Mouse (Mus musculus): ENCODE measurements at regions not wholly inside any gene's neighbourhood (a gene's known extent, or its start where the extent isn't known, plus 50 kb on each side); places are given as distances from the start of the nearest gene placed in this dataset.

GRCm38 (mm10) chr9:74758025-74758424, 103.7 kb upstream of the Onecut1 start:
- Histone ChIP-seq H3K4me1 (ENCODE audit: control insufficient read depth, insufficient read depth) (no peaks in the 10 kb centered on the region), H3K27me3 (ENCODE audit: control insufficient read depth, insufficient read depth, low read length) (no peaks in the 10 kb centered on the region), H3K4me2 (ENCODE audit: low read depth, low read length) (no peak overlapping the region), H3K9ac (replicated peaks; ENCODE audit: low read depth, low read length) (no peak overlapping the region), H3K36me3 (replicated peaks; ENCODE audit: control insufficient read depth, insufficient read depth, low read length) (no peaks in the 10 kb centered on the region), H3K27ac (ENCODE audit: low read depth) (no peak overlapping the region), H3K4me3 (ENCODE audit: low read depth, low read length) (no peak overlapping the region), H3K9me3 (replicated peaks; ENCODE audit: control insufficient read depth, low read length) (no peaks in the 10 kb centered on the region)
- WGBS: 52% methylated on average over 3 of the region's 3 CpGs
- DNase-seq (ENCODE audit: low spot score) (no peak), ATAC-seq (ENCODE audit: insufficient read depth, low read depth) (no peak)
- TF ChIP-seq EP300 (IDR thresholded peaks at IDR 0.05; ENCODE audit: low read depth): no peak
- TF ChIP-seq CTCF (IDR thresholded peaks at IDR 0.05; ENCODE audit: low read depth): no peak

GRCm38 (mm10) chr9:74758876-74759275, 102.8 kb upstream of the Onecut1 start:
- Histone ChIP-seq H3K27ac (ENCODE audit: low read depth) (no peak overlapping the region), H3K9ac (replicated peaks; ENCODE audit: low read depth, low read length) (no peak overlapping the region), H3K27me3 (ENCODE audit: control insufficient read depth, insufficient read depth, low read length) (no peaks in the 10 kb centered on the region), H3K4me3 (ENCODE audit: low read depth, low read length) (no peak overlapping the region), H3K4me1 (ENCODE audit: control insufficient read depth, insufficient read depth) (no peaks in the 10 kb centered on the region), H3K4me2 (ENCODE audit: low read depth, low read length) (no peak overlapping the region), H3K36me3 (replicated peaks; ENCODE audit: control insufficient read depth, insufficient read depth, low read length) (no peaks in the 10 kb centered on the region), H3K9me3 (replicated peaks; ENCODE audit: control insufficient read depth, low read length) (no peaks in the 10 kb centered on the region)
- no peak for ATAC-seq (ENCODE audit: insufficient read depth, low read depth)
- no peak for DNase-seq (ENCODE audit: low spot score)
- TF ChIP-seq CTCF (IDR thresholded peaks at IDR 0.05; ENCODE audit: low read depth) (no peak), EP300 (IDR thresholded peaks at IDR 0.05; ENCODE audit: low read depth) (no peak)
- WGBS: 66% methylated on average over 4 of the region's 4 CpGs

DNA sequence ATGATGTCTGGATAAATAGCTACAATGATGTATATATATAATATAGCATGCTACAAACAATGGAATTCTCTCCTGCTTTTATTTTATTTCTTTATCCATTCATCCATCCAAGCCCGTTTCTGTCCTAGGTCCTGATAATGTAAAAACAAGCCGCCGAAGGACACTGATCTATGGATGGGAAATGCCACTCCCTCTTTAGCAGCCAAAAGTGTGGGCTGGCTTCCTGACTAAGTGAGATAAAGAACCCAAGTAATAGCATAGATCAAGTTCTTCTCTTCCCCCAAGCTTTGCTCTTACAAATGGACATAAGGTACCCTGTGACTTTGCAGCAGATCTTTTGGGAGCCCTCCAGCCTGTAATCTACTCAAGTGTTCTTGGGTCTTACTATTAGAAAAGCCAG, 81.3 kb upstream of the Onecut1 start:
- WGBS: 45% methylated on average over 3 of the region's 3 CpGs
- Histone ChIP-seq H3K27me3 (ENCODE audit: control insufficient read depth, insufficient read depth, low read length) (no peaks in the 10 kb centered on the region), H3K9ac (replicated peaks; ENCODE audit: low read depth, low read length) (no peak overlapping the region), H3K9me3 (replicated peaks; ENCODE audit: control insufficient read depth, low read length) (no peaks in the 10 kb centered on the region), H3K4me2 (ENCODE audit: low read depth, low read length) (no peak overlapping the region), H3K4me1 (ENCODE audit: control insufficient read depth, insufficient read depth) (no peaks in the 10 kb centered on the region), H3K4me3 (ENCODE audit: low read depth, low read length) (no peak overlapping the region), H3K36me3 (replicated peaks; ENCODE audit: control insufficient read depth, insufficient read depth, low read length) (no peaks in the 10 kb centered on the region), H3K27ac (ENCODE audit: low read depth) (no peak overlapping the region)
- ATAC-seq (ENCODE audit: insufficient read depth, low read depth) (no peak), DNase-seq (ENCODE audit: low spot score) (no peak)
- TF ChIP-seq CTCF (IDR thresholded peaks at IDR 0.05; ENCODE audit: low read depth) (no peak), EP300 (IDR thresholded peaks at IDR 0.05; ENCODE audit: low read depth) (no peak)

GRCm38 (mm10) chr9:74793394-74793793, 68.3 kb upstream of the Onecut1 start:
- Histone ChIP-seq H3K9ac (replicated peaks; ENCODE audit: low read depth, low read length) (no peak overlapping the region), H3K9me3 (replicated peaks; ENCODE audit: control insufficient read depth, low read length) (no peaks in the 10 kb centered on the region), H3K27ac (ENCODE audit: low read depth) (no peak overlapping the region), H3K4me3 (ENCODE audit: low read depth, low read length) (no peak overlapping the region), H3K27me3 (ENCODE audit: control insufficient read depth, insufficient read depth, low read length) (no peaks in the 10 kb centered on the region), H3K4me1 (ENCODE audit: control insufficient read depth, insufficient read depth) (no peaks in the 10 kb centered on the region), H3K4me2 (ENCODE audit: low read depth, low read length) (no peak overlapping the region), H3K36me3 (replicated peaks; ENCODE audit: control insufficient read depth, insufficient read depth, low read length) (no peaks in the 10 kb centered on the region)
- ATAC-seq (ENCODE audit: insufficient read depth, low read depth): no peak
- TF ChIP-seq EP300 (IDR thresholded peaks at IDR 0.05; ENCODE audit: low read depth): no peak
- no peak for DNase-seq (ENCODE audit: low spot score)
- 81% methylated on average over 1 of the region's 1 CpGs for WGBS

DNA sequence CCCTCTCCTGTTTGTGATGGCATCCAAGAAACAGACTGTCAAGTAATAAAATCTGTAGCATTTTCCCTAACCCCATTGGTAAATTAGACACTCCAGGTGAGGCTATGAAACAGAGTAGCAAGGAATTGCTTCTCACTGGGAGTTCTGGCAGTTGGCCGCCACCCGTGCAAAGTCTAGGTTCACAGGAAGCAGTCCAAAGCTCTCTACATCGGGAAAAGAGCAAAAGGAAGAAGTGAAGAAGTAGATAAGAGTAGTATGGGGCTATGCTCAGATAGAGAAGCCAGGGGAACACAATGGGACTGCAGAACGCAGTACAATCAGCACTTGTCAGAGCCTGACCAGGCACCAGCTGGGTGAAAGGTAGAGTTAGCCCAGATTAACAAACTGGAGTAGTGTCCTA, 65.7 kb upstream of the Onecut1 start:
- Histone ChIP-seq H3K4me3 (ENCODE audit: low read depth, low read length) (no peak overlapping the region), H3K27ac (ENCODE audit: low read depth) (no peak overlapping the region), H3K4me2 (ENCODE audit: low read depth, low read length) (no peak overlapping the region), H3K4me1 (ENCODE audit: control insufficient read depth, insufficient read depth) (no peaks in the 10 kb centered on the region), H3K27me3 (ENCODE audit: control insufficient read depth, insufficient read depth, low read length) (no peaks in the 10 kb centered on the region), H3K9me3 (replicated peaks; ENCODE audit: control insufficient read depth, low read length) (no peaks in the 10 kb centered on the region), H3K36me3 (replicated peaks; ENCODE audit: control insufficient read depth, insufficient read depth, low read length) (no peaks in the 10 kb centered on the region), H3K9ac (replicated peaks; ENCODE audit: low read depth, low read length) (no peak overlapping the region)
- ATAC-seq (ENCODE audit: insufficient read depth, low read depth) (no peak), DNase-seq (ENCODE audit: low spot score) (no peak)
- WGBS: 41% methylated on average over 4 of the region's 4 CpGs
- TF ChIP-seq CTCF (IDR thresholded peaks at IDR 0.05; ENCODE audit: low read depth) (no peak), EP300 (IDR thresholded peaks at IDR 0.05; ENCODE audit: low read depth) (no peak)

GRCm38 (mm10) chr9:74797272-74797844, 64.4 kb upstream of the Onecut1 start:
- Histone ChIP-seq H3K36me3 (replicated peaks; ENCODE audit: control insufficient read depth, insufficient read depth, low read length) (no peaks in the 10 kb centered on the region), H3K9ac (replicated peaks; ENCODE audit: low read depth, low read length) (no peak overlapping the region), H3K4me1 (ENCODE audit: control insufficient read depth, insufficient read depth) (no peaks in the 10 kb centered on the region), H3K27me3 (ENCODE audit: control insufficient read depth, insufficient read depth, low read length) (no peaks in the 10 kb centered on the region), H3K4me3 (ENCODE audit: low read depth, low read length) (no peak overlapping the region), H3K4me2 (ENCODE audit: low read depth, low read length) (no peak overlapping the region), H3K9me3 (replicated peaks; ENCODE audit: control insufficient read depth, low read length) (no peaks in the 10 kb centered on the region), H3K27ac (ENCODE audit: low read depth) (no peak overlapping the region)
- no peak for TF ChIP-seq CTCF (IDR thresholded peaks at IDR 0.05; ENCODE audit: low read depth)
- no peak for TF ChIP-seq EP300 (IDR thresholded peaks at IDR 0.05; ENCODE audit: low read depth)
- WGBS: 68% methylated on average over 5 of the region's 5 CpGs
- no peak for ATAC-seq (ENCODE audit: insufficient read depth, low read depth)
- DNase-seq (ENCODE audit: low spot score): no peak

All from heart, postnatal 0 days (tissue).